Mouse (Mus musculus): Measurements from ENCODE around the gene Gm1553. TPM values are rescaled to one million over a fixed set of nuclear protein-coding genes. Genes with fewer than 3 reads are reported as not detected.

Gene Gm1553
- not detected in 2 replicates for polyA plus RNA-seq (2016; fragmentation: Nextera tagmentation; extraction: Ambion mirVana)

DNA sequence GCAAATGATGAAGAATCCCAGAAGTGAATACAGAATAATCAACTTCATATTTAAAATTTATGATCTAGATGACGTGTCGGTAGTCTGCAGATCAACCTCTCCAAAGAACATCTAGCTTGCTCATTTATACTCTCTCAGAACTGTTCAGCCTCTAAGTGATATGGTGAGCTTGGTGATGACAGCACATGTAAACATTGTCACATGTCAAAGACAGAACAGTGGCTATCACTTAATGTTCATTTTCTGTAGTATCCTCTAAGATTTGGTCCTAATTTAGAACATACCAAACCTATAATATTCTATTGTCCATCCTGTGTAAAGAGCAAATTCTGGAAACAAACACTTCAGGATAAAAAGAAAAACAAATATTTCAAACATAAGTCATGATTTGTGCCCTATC, at the start of gene Gm1553:
Gene Gm1553, minus strand, starts transcription at position 101 of the 400 bp plus-strand sequence.
- H3K4me2 ChIP-seq, result no peak within 1 kb of the TSS
- H3K9ac ChIP-seq, result no peak within 1 kb of the TSS
- no peaks in the 10 kb centered on the region for H3K4me1 ChIP-seq (replicated peaks)
- H3K27me3 ChIP-seq (replicated peaks), result no peaks in the 10 kb centered on the region
- no peaks in the 10 kb centered on the region for H3K9me3 ChIP-seq (replicated peaks)
- H3K36me3 ChIP-seq, result no peaks in the 10 kb centered on the region
- no peak within 1 kb of the TSS for H3K4me3 ChIP-seq
- WGBS, result 78% methylated on average over 2 of the region's 2 CpGs
- ATAC-seq (ENCODE audit: insufficient number of reproducible peaks, low FRiP score), result no peak
- no peak within 1 kb of the TSS for H3K27ac ChIP-seq (ENCODE audit: poor library complexity, severe bottlenecking)

Other genes starting within 250 kb of the Gm1553 start
- not detected in 2 replicates for gene 4932415D10Rik, start 176.0 kb downstream of the Gm1553 start, polyA plus RNA-seq (2016; fragmentation: Nextera tagmentation; extraction: Ambion mirVana)
- gene Gm4924, start 138.4 kb downstream of the Gm1553 start, polyA plus RNA-seq (2016; fragmentation: Nextera tagmentation; extraction: Ambion mirVana), result 7.3 and 7.7 TPM in 2 replicates
- gene 1190007I07Rik, start 130.6 kb upstream of the Gm1553 start, polyA plus RNA-seq (2016; fragmentation: Nextera tagmentation; extraction: Ambion mirVana), result 35.0 and 37.5 TPM in 2 replicates
- 112 and 115 TPM in 2 replicates for gene Tdg, start 137.2 kb upstream of the Gm1553 start, polyA plus RNA-seq (2016; fragmentation: Nextera tagmentation; extraction: Ambion mirVana)
- 2.1 and 2.6 TPM in 2 replicates for gene Glt8d2, start 198.0 kb upstream of the Gm1553 start, polyA plus RNA-seq (2016; fragmentation: Nextera tagmentation; extraction: Ambion mirVana)
- gene Hcfc2, start 203.5 kb upstream of the Gm1553 start, polyA plus RNA-seq (2016; fragmentation: Nextera tagmentation; extraction: Ambion mirVana), result 52.0 and 53.5 TPM in 2 replicates

Measured in heart, embryonic 12.5 days (tissue).